Mouse (Mus musculus): ENCODE measurements around the gene Nob1. TPM values are rescaled to one million over a fixed set of nuclear protein-coding genes. Genes with fewer than 3 reads are reported as not detected.

The Nob1 gene
- polyA plus RNA-seq, 1 experiment: not detected

GRCm38 (mm10) chr8:107458281-107458680, 33.4 kb upstream of the Nob1 start:
- H3K4me3 ChIP-seq (ENCODE audit: insufficient read depth, low read depth, low read length): no peak overlapping the region
- H3K27ac ChIP-seq (ENCODE audit: insufficient read depth, low read depth, low read length): no peak overlapping the region
- no peak for TF ChIP-seq POLR2A (IDR thresholded peaks at IDR 0.05; ENCODE audit: insufficient read depth, low read depth, low read length)
- no peak for TF ChIP-seq CTCF (IDR thresholded peaks at IDR 0.05; ENCODE audit: insufficient read depth, low read depth, low read length)
- peaks cover 3% of the 10 kb centered on the region; the same call in 1 of the 2 replicates for H3K4me1 ChIP-seq (ENCODE audit: control insufficient read depth, insufficient read depth, low read length)
- WGBS: 81% methylated on average over 6 of the region's 6 CpGs

DNA sequence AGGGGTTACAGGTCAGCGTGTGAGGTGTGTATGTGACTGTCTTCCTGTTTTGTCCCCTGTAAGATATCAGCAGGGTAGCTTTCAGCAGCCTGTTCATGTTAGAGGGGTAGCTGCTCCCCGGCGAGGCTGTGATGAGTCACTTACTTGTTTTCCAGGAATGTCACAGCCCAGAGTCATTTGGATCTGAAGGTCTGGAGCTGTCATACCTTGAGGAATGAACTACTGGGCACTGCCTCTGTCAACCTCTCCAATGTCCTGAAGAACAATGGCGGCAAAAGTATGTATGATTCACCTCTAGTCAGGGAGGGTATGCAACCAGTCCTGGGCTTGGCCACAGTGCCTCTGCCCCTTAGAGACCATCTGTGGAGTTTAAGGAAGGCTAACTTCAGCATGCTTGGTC, 32.9 kb upstream of the Nob1 start:
- Histone ChIP-seq H3K4me1 (ENCODE audit: control insufficient read depth, insufficient read depth, low read length) (peaks cover 3% of the 10 kb centered on the region; the same call in 1 of the 2 replicates), H3K27ac (ENCODE audit: insufficient read depth, low read depth, low read length) (no peak overlapping the region), H3K4me3 (ENCODE audit: insufficient read depth, low read depth, low read length) (no peak overlapping the region)
- TF ChIP-seq POLR2A (IDR thresholded peaks at IDR 0.05; ENCODE audit: insufficient read depth, low read depth, low read length) (no peak), CTCF (IDR thresholded peaks at IDR 0.05; ENCODE audit: insufficient read depth, low read depth, low read length) (no peak)
- WGBS: 63% methylated on average over 4 of the region's 4 CpGs

GRCm38 (mm10) chr8:107455268-107455667, 30.4 kb upstream of the Nob1 start:
- 3% methylated on average over 3 of the region's 3 CpGs for WGBS

GRCm38 (mm10) chr8:107453386-107453785, 28.5 kb upstream of the Nob1 start:
- H3K27ac ChIP-seq (ENCODE audit: insufficient read depth, low read depth, low read length): no peak overlapping the region
- H3K4me3 ChIP-seq (ENCODE audit: insufficient read depth, low read depth, low read length): no peak overlapping the region
- 92% methylated on average over 11 of the region's 11 CpGs for WGBS
- TF ChIP-seq POLR2A (IDR thresholded peaks at IDR 0.05; ENCODE audit: insufficient read depth, low read depth, low read length) (no peak), CTCF (IDR thresholded peaks at IDR 0.05; ENCODE audit: insufficient read depth, low read depth, low read length) (no peak)
- peaks cover 3% of the 10 kb centered on the region; the same call in 1 of the 2 replicates for H3K4me1 ChIP-seq (ENCODE audit: control insufficient read depth, insufficient read depth, low read length)

More at GRCm38 (mm10) chr8:107455268-107455667, 30.4 kb upstream of the Nob1 start:
- Histone ChIP-seq H3K4me3 (ENCODE audit: insufficient read depth, low read depth, low read length) (no peak overlapping the region), H3K4me1 (ENCODE audit: control insufficient read depth, insufficient read depth, low read length) (peaks cover 3% of the 10 kb centered on the region; the same call in 1 of the 2 replicates), H3K27ac (ENCODE audit: insufficient read depth, low read depth, low read length) (no peak overlapping the region)
- TF ChIP-seq POLR2A (IDR thresholded peaks at IDR 0.05; ENCODE audit: insufficient read depth, low read depth, low read length) (no peak), CTCF (IDR thresholded peaks at IDR 0.05; ENCODE audit: insufficient read depth, low read depth, low read length) (no peak)

DNA sequence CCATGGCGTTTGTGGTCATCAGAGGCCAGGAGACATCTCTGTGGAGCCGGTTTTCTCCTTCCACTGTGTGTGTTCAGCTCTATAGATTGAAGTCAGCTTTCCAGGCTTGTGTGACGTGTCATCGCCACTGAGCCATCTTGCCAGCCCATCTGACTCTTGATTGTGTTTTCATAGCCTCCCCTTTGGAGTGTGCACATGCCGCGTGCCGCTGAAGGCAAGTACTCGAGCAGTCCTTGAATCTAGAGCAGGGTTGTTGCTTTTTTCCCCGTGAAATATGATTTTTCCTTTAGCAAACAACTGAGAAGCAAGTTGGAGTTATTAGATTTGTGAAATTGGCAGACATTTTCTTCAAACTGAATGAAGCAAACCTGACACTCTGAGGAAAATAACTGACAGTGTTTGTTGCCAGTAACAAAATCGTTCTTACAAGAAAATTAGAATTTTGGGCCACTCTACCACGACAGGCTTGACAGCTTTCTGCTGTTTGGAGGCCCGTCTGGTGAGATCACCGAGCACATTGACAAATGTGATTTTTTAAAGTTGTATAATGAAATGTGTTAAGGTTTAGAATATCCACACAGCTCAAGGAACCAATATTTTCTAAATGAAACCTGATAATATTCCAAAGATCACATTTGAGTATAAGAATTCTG, 26.7 kb upstream of the Nob1 start:
- H3K4me3 ChIP-seq (ENCODE audit: insufficient read depth, low read depth, low read length): no peak overlapping the region
- WGBS: 85% methylated on average over 13 of the region's 13 CpGs
- no peak overlapping the region for H3K27ac ChIP-seq (ENCODE audit: insufficient read depth, low read depth, low read length)
- no peaks in the 10 kb centered on the region for H3K4me1 ChIP-seq (ENCODE audit: control insufficient read depth, insufficient read depth, low read length)
- no peak for TF ChIP-seq CTCF (IDR thresholded peaks at IDR 0.05; ENCODE audit: insufficient read depth, low read depth, low read length)
- TF ChIP-seq POLR2A (IDR thresholded peaks at IDR 0.05; ENCODE audit: insufficient read depth, low read depth, low read length): no peak

DNA sequence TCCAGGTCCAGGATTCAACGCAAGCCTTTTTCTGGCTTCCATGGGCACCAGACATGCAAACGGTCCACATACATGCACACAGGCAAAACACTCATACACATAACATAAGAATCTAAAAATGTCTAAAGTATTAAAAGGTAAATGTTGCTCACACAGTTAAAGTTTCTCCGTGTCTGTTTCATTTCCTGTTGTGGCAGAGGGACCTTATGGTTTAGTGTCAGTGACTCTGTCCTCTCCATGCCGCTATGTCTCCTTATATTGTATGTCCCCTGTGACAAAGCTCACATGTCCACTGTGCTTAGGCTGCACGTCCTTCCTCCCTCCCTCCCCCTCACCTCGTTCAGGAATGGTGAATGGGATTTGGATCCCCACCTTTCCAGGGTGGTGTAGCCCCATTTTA, 24.8 kb upstream of the Nob1 start:
- WGBS: 71% methylated on average over 6 of the region's 6 CpGs

GRCm38 (mm10) chr8:107449130-107449529, 24.3 kb upstream of the Nob1 start:
- H3K4me3 ChIP-seq (ENCODE audit: insufficient read depth, low read depth, low read length): no peak overlapping the region
- no peak overlapping the region for H3K27ac ChIP-seq (ENCODE audit: insufficient read depth, low read depth, low read length)
- 46% methylated on average over 8 of the region's 8 CpGs for WGBS
- no peak for TF ChIP-seq POLR2A (IDR thresholded peaks at IDR 0.05; ENCODE audit: insufficient read depth, low read depth, low read length)
- TF ChIP-seq CTCF (IDR thresholded peaks at IDR 0.05; ENCODE audit: insufficient read depth, low read depth, low read length): no peak
- H3K4me1 ChIP-seq (ENCODE audit: control insufficient read depth, insufficient read depth, low read length): no peaks in the 10 kb centered on the region

More for the DNA sequence above, 24.8 kb upstream of the Nob1 start:
- TF ChIP-seq CTCF (IDR thresholded peaks at IDR 0.05; ENCODE audit: insufficient read depth, low read depth, low read length) (no peak), POLR2A (IDR thresholded peaks at IDR 0.05; ENCODE audit: insufficient read depth, low read depth, low read length) (no peak)
- H3K4me1 ChIP-seq (ENCODE audit: control insufficient read depth, insufficient read depth, low read length): no peaks in the 10 kb centered on the region
- H3K27ac ChIP-seq (ENCODE audit: insufficient read depth, low read depth, low read length): no peak overlapping the region
- H3K4me3 ChIP-seq (ENCODE audit: insufficient read depth, low read depth, low read length): no peak overlapping the region

DNA sequence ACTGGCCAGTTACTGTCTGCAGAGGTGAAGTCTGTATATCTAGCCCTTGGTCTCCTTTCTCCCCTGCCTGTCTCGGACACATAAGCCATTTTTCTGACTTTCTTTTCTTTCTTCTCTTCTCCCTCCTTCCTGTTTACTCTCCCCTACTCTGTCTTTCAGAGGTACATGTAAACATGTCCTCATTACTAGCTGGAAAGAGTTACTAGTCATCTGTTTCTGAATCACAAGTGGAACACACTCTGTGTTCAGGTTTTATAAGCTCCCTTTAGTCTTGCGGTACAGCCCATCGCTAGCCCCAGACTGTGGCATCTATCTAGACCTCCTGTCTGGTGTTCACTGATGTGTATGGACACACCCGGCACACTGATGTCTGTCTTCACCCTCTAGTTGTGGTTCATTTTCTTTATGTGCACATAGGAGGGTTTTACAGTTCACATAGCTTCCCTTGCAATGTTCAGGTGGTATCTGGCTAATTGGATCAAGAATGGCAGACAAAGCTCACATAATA, 23.6 kb upstream of the Nob1 start:
- WGBS: 57% methylated on average over 4 of the region's 4 CpGs
- TF ChIP-seq POLR2A (IDR thresholded peaks at IDR 0.05; ENCODE audit: insufficient read depth, low read depth, low read length): no peak
- no peak for TF ChIP-seq CTCF (IDR thresholded peaks at IDR 0.05; ENCODE audit: insufficient read depth, low read depth, low read length)
- Histone ChIP-seq H3K4me3 (ENCODE audit: insufficient read depth, low read depth, low read length) (no peak overlapping the region), H3K27ac (ENCODE audit: insufficient read depth, low read depth, low read length) (no peak overlapping the region), H3K4me1 (ENCODE audit: control insufficient read depth, insufficient read depth, low read length) (no peaks in the 10 kb centered on the region)

DNA sequence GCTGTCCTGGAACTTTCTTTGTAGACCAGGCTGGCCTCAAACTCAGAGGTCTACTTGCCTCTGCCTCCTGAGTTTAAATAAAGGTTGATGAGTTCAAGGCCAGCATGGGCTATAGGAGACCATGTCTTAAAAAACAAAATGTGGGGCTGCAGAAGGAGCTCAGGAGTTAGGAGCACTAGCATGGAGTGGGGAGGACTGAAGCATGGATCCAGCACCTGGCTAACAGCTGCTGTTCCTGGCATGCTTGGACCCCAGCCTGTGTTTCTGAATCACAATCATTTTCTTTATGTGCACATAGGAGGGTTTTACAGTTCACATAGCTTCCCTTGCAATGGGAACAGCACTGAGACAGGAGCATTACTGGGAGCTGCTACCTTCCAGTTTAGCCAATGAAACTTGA, 22.9 kb upstream of the Nob1 start:
- no peak overlapping the region for H3K4me3 ChIP-seq (ENCODE audit: insufficient read depth, low read depth, low read length)
- H3K27ac ChIP-seq (ENCODE audit: insufficient read depth, low read depth, low read length): no peak overlapping the region
- no peaks in the 10 kb centered on the region for H3K4me1 ChIP-seq (ENCODE audit: control insufficient read depth, insufficient read depth, low read length)
- TF ChIP-seq CTCF (IDR thresholded peaks at IDR 0.05; ENCODE audit: insufficient read depth, low read depth, low read length) (no peak), POLR2A (IDR thresholded peaks at IDR 0.05; ENCODE audit: insufficient read depth, low read depth, low read length) (no peak)

All from olfactory bulb, adult 2 months (tissue).